Mouse (Mus musculus) layer of hippocampus, adult 2 months (tissue): ENCODE measurements at regions not wholly inside any gene's neighbourhood (a gene's known extent, or its start where the extent isn't known, plus 50 kb on each side); places are given as distances from the start of the nearest gene placed in this dataset.

ENCODE experiments used
- DNase-seq, 2 experiments: peaks; one replicate each; pipeline ENCODE4 v3.0.0; 2022; ENCODE audit warnings: low spot score in 2 of 2
- H3K27ac ChIP-seq: fragments of 200-600 bp; 2 replicates; pipeline ENCODE4 v1.8.1; 2022
- H3K4me3 ChIP-seq: fragments of 200-600 bp; 2 replicates; pipeline ENCODE4 v1.8.1; 2022; ENCODE audit warnings: mild to moderate bottlenecking
- CTCF ChIP-seq: fragments of 200-600 bp; conservative IDR thresholded peaks from 2 replicates; pipeline ENCODE4 v1.8.1; 2022; ENCODE audit warnings: antibody characterized with exemption, mild to moderate bottlenecking, moderate library complexity

- no peak for DNase-seq
- Histone ChIP-seq H3K4me3 (no peak overlapping the region), H3K27ac (no peak overlapping the region)
- no peak for TF ChIP-seq CTCF
Observed at GRCm38 (mm10) chr14:58628266-58628665, 514.4 kb downstream of the 1700129C05Rik start.

DNA sequence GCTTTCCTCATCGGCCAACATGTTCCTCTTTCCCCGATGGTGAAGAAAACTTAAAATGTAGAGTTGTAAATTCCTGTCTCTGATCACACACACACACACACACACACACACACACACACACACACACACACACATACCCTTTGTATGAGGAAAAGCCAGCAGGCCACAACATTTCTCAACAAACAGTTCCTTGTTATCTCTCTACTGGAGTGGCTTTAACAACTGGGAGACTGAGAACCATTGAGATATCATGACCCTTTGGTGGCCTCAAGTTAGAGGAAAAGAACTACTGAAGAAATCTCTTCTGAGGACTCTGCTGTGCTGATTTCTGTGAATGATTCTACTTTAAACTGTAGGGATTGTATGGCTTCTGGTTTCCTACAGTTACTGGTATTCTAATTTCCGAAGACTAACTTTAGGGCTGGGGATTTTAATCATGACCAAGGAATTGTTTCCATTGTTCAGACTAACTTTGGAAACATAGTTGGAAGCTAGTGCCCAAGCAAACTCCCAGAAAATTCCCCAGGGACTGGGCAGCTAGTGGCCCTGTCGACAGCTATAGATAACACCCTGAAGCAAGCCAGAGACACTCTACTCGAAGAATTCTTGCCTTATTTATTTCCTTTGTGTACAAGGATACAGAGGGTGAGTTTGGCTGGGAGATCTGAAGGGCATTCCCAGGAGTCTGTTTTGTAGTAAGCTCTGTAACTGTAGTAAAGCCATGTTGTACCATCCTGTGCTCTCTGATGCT, 516.0 kb downstream of the 1700129C05Rik start:
- DNase-seq, result no peak
- H3K4me3 ChIP-seq, result no peak overlapping the region
- no peak for TF ChIP-seq CTCF
- no peak overlapping the region for H3K27ac ChIP-seq

DNA sequence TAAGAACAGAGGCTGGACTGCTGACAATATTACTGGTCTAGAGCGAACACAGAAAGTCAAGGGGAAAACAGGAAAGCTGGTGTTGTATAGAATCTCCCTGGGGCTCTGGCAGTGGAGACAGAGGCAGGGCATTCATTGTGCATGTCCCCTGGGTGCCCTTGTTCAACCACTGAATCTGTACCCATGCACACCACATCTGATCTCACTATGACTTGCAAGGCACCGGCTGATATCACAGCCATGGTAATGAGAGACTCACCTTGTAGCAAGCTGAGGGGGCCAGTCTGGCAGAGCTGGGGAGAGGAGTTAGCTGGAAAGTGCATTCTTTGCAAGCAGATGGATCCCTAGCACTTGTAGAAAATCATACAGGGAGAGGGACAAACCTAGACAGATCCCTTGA, 522.5 kb downstream of the 1700129C05Rik start:
- TF ChIP-seq CTCF, result no peak
- Histone ChIP-seq H3K4me3 (no peak overlapping the region), H3K27ac (no peak overlapping the region)
- no peak for DNase-seq

- DNase-seq, result no peak
- Histone ChIP-seq H3K27ac (no peak overlapping the region), H3K4me3 (no peak overlapping the region)
- TF ChIP-seq CTCF, result no peak
Observed at GRCm38 (mm10) chr14:58617656-58618055, 525.0 kb downstream of the 1700129C05Rik start.

DNA sequence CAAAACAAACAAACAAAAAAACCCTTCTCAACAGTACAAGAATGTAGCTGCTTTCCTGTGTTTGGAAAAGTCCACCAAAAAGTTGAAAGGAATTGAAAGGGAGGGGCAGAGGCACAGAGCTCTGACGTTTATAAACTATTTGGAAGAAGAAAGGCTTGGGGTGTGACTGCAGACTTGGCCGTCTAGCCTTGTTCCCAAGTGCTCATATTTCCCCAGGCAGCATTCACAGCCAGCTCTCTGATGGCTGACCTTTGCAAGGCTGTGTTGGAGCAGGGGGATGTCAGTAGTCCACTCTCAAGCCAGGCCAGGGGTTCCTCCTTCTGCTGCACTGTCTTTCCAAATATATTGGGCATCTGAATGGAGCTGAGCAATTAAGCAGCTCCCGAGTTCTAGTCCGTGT, 534.5 kb downstream of the 1700129C05Rik start:
- DNase-seq, result no peak
- no peak overlapping the region for H3K27ac ChIP-seq
- H3K4me3 ChIP-seq, result no peak overlapping the region
- no peak for TF ChIP-seq CTCF

DNA sequence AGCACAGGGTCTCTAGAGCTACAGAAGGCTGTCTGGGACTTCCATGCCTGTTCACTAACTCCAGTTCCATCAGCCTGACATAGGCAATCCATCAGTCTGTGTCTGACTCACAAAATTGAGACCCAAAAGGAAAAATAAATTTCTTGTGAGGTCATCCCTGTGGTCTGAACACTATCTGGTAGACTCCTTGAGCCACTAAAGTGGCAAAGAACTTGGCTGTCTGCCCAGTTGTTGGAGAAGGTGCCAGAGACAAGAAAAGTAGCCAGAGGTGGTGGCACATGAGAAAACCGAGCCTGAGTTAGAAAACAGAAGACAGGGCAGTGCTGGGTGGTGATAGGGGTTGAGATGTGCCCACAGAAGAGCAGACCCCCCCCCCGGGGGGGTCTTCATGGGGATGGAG, 535.0 kb downstream of the 1700129C05Rik start:
- no peak overlapping the region for H3K4me3 ChIP-seq
- DNase-seq, result no peak
- no peak overlapping the region for H3K27ac ChIP-seq
- no peak for TF ChIP-seq CTCF

- H3K27ac ChIP-seq, result no peak overlapping the region
- no peak for DNase-seq
- peak; percentile 58 for TF ChIP-seq CTCF
- no peak overlapping the region for H3K4me3 ChIP-seq
Observed at GRCm38 (mm10) chr14:58605529-58605928, 535.2 kb downstream of the Fgf9 start.

GRCm38 (mm10) chr14:58598867-58599266, 528.5 kb downstream of the Fgf9 start:
- DNase-seq, result peak in 1 of 2 experiments; percentile 20
- H3K27ac ChIP-seq, result no peak overlapping the region
- no peak overlapping the region for H3K4me3 ChIP-seq
- no peak for TF ChIP-seq CTCF

DNA sequence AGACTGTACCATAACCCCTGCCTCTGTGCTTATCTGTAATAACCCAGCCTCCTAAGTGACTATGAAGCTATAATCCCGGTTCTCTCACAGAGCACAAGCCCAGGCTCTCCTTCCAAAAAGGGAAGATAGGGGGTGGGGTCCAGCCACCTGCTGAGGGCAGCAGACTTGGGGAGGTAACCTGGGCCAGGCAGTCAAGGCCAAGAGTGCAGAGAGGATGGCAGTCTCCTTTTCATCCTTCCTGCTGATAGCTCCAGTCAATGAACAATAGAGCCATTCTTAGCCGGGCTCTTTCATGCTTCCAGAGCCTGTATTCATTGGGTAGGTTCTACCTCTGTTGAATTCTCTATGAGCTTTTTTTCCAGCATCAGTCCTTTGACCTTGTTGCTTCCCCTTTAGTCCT, 527.5 kb downstream of the Fgf9 start:
- Histone ChIP-seq H3K27ac (no peak overlapping the region), H3K4me3 (no peak overlapping the region)
- TF ChIP-seq CTCF, result no peak
- no peak for DNase-seq

GRCm38 (mm10) chr14:58596936-58597335, 526.6 kb downstream of the Fgf9 start:
- no peak for TF ChIP-seq CTCF
- no peak overlapping the region for H3K4me3 ChIP-seq
- DNase-seq, result no peak
- no peak overlapping the region for H3K27ac ChIP-seq

- Histone ChIP-seq H3K27ac (no peak overlapping the region), H3K4me3 (no peak overlapping the region)
- no peak for TF ChIP-seq CTCF
- no peak for DNase-seq
Observed at GRCm38 (mm10) chr14:58581806-58582205, 511.5 kb downstream of the Fgf9 start.

GRCm38 (mm10) chr14:58570021-58570420, 499.7 kb downstream of the Fgf9 start:
- no peak overlapping the region for H3K4me3 ChIP-seq
- no peak overlapping the region for H3K27ac ChIP-seq
- no peak for TF ChIP-seq CTCF
- no peak for DNase-seq

GRCm38 (mm10) chr14:58567472-58567871, 497.1 kb downstream of the Fgf9 start:
- Histone ChIP-seq H3K4me3 (no peak overlapping the region), H3K27ac (no peak overlapping the region)
- no peak for TF ChIP-seq CTCF
- no peak for DNase-seq

- no peak overlapping the region for H3K27ac ChIP-seq
- no peak for TF ChIP-seq CTCF
- no peak overlapping the region for H3K4me3 ChIP-seq
- DNase-seq, result no peak
Observed at GRCm38 (mm10) chr14:58563082-58563481, 492.7 kb downstream of the Fgf9 start.
